Mouse (Mus musculus) adrenal gland, postnatal 4 days (tissue): ENCODE results near the gene Thrb. TPM values are rescaled to one million over a fixed set of nuclear protein-coding genes. Genes with fewer than 3 reads are reported as not detected.

ENCODE experiments used
- DNase-seq, 2 experiments: peaks; one replicate each; pipeline ENCODE4 v3.0.0; 2021 to 2022; ENCODE audit warnings: low spot score in 2 of 2, mixed read lengths in 2 of 2
- total RNA-seq, 2 experiments: library from RNA; stranded (reverse); gene quantifications; 2 replicates each; pipeline ENCODE4 v1.2.3; 2021

Thrb gene
- total RNA-seq, 2 experiments from 2014 or later, result 43.1 to 46.0 TPM

- no peak for DNase-seq
These were observed 40.2 kb downstream of the Thrb start for GRCm38 (mm10) chr14:17700228-17700627.

- DNase-seq, result no peak
These were observed 53.3 kb downstream of the Thrb start for GRCm38 (mm10) chr14:17713297-17713904.

GRCm38 (mm10) chr14:17719494-17719893 lies 59.4 kb downstream of the Thrb start:
- DNase-seq, result no peak

- no peak for DNase-seq
These were observed 62.9 kb downstream of the Thrb start for GRCm38 (mm10) chr14:17722824-17723445.

DNA sequence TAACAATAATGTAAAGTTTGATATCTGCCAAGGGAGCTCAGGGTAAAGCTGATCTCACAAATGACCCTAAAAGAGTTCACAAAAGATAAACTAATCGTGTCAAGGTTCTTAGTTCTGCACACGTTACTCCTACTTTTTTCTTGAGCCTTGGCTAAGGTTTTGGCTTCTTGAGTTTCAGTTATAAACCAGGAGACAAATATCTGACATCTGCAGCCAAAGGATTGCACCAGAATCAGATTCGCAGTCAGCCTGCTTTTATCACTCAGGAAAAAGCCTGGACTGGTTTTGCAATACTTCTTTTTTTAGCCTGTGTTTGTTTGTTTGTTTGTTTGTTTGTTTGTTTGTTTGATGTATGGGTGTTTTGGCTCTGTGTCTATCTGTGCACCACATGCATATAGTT lies 64.5 kb downstream of the Thrb start:
- no peak for DNase-seq

DNA sequence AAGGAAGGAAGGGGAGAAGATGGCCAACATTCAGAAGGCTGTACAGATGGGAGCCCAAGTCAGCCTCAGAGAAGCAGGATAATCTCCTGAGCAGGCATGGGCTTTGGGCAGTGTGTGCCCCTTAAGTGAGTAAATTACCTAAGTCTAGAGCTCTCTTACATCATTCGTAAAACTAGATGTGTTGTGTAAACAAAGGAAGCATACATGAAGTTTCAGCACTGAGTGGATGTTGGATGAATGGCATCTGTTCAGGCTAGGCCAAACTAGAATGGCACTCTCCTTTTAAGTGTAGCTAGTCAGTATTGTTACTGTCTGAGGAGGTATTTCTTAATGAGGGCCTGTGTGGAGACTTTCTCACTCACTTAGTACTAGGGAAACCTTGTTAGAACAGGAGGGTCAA lies 66.8 kb downstream of the Thrb start:
- DNase-seq, result no peak

DNA sequence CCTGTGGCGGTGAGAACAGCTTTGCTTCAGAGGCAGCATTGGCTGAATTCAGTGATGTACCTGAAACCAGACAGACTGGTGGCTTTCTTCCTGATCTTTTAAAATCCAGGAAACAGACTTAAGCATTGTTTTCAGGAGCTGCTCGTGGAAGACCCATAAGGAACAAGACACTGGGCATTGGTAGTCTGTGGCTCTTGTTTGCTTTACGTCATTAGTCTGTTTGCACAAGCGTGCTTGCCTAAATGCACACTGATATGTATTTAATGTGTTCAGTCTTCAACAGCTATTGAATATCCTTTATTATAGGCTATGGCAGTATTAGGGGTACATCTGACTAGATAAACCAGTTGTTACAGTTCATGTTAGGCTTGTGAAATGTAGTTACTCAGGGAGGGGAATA lies 67.8 kb downstream of the Thrb start:
- no peak for DNase-seq

DNA sequence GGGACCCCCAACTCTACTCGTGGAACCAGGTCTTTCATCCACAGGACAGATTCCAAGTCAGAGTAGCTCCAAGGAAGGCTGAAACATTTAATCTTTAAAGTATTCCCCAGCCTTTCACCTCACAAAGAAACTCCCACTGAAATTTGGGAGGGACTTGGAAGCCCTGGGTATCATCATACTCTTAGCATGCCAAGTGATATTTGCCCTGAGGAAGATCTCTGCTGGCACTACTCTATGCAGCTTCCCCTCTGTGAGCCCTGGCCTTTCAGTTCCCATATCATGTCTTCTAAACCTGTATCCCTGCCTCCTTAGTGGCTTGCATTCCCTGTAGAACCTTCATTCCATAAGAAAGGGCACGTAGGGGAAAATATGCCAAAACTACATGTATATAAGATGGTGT lies 68.8 kb downstream of the Thrb start:
- no peak for DNase-seq

GRCm38 (mm10) chr14:17731020-17731419 lies 71.0 kb downstream of the Thrb start:
- DNase-seq, result no peak

- DNase-seq, result no peak
These were observed 73.2 kb downstream of the Thrb start for GRCm38 (mm10) chr14:17733077-17733778.

GRCm38 (mm10) chr14:17733779-17734137 lies 73.7 kb downstream of the Thrb start:
- no peak for DNase-seq

DNA sequence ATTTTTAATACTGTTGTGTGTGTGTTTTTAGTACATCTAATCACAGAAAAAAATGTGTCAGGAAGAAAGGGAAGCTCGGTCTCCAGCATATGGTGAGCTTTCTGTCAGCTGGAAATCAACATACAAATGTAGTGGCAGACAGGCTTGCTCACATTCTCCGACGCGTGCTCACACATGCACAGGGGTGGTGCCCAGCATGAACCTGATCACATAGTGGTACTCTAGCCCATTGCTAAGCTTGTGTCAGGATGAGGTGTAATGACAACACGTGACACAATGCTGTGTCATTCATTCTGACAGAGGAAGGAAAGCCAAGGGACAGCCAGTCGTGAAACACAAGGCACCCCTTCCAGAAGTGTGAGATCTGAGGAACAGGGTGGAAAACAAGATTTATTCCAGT lies 75.4 kb downstream of the Thrb start:
- no peak for DNase-seq

DNA sequence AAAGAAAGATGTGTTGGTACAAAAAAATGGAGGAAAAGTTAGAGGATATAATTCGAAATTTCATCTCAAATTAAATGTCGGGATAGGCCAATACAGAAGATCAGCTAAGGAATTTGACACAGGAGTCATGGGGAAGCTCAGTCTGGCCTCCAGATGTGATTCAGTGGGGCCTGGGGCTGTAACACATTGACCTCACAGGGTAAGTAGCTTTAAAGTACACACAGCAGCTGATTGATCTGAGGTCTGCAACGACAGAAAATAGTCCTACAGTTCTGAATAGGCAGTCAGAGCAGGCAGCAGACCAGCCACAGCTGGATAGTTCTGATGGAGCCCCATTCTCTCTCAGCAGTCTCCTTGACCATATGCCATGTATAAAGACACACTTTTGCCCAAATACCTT lies 80.8 kb downstream of the Thrb start:
- DNase-seq, result no peak

DNA sequence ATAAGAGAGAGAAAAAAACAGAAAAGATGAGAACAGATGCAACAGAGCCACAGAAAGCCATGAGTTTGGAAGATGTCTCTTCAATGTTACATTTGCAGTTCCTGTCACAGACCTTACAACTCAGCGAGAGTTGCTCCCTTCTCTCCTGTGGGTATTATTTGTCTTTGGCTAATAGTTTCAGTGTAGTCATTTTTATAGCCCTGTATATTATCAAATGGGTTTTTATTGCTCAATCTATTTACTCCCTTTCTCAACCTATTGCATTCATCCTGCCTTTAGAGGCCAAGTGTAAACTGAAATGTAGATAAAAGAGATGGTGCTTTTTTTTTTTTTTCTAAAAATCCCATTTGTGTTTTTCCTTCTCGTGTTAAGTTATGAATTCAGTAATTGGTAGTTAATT lies 82.2 kb downstream of the Thrb start:
- no peak for DNase-seq

DNA sequence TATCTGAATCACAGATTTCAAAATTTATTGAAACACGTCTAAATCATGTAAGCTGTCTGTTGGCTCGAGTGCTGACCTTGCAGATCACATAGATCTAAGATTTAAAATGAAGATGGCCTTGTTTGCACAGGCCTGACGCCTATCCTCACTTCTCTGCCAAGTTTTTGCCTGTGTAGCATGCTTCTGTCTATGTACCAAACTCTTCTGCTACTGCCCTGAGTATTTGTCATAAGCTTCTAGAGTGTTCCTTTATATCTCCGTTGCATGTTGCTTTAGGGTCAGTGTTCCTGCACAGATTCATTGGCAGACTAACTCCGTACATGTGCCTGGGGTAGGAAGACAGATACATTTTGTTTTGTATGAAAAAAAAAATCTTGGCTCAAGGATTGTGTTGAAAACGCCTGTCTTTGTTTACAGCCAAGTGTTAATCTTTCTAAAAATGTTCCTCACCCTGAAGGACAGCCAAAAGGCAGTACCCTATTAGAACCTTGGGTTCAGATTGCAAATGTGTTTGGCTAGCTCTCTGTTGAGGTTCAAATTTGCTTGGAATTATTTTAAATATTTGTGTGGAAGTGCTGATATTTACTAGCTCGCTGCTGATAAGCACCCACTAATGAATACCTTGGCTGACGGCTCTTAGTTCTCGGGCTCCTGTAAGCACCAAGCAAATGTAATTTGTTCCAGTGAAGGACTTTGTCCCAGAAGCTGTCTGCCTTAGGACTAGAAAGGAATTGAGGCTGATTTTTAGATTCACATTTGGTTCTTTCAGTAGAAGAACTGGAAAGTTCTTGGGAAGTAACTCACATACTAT lies 83.0 kb downstream of the Thrb start:
- DNase-seq, result no peak

DNA sequence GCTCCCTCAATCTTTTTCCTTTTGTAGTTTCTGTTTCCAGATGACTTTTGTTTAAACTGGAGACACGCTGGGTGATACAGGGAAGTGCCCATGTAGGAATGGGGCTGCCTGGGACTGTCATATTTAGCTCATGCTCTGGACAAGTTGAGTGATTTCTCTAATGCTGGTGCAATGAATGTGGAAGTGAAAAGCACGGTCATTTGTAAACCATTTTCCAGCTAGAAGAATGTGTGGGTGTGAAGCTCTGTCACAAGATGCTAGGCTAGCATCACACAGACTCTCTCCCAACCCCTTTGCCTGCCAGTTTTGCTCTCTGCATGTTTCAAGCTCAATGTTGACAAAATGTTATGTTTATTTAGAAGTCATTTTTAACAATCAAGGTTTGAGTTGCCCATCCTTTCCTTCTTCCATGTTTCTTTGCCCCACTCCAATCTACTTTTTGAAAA lies 83.7 kb downstream of the Thrb start:
- DNase-seq, result no peak

DNA sequence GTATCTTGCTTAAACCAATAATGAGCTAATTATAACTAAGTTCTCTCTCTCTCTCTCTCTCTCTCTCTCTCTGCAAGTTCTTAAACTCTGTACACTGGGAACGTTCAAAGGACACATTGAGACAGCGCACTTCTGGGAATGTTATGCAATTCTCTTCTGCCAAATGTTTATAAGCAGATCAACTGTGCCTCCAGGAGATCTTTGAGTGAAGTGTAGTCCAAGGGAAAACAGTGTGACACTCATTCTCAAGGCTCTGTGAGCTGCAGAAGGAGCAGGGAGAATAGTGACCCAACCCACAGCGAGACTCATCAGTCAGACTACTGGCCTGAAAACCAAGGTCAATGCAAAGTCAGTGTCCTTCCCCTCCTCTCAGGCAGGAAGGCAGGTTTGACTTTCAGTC lies 87.9 kb downstream of the Thrb start:
- DNase-seq, result no peak

GRCm38 (mm10) chr14:17748945-17749344 lies 88.9 kb downstream of the Thrb start:
- DNase-seq, result no peak

- DNase-seq, result no peak
These were observed 91.8 kb downstream of the Thrb start for GRCm38 (mm10) chr14:17751911-17752310.

DNA sequence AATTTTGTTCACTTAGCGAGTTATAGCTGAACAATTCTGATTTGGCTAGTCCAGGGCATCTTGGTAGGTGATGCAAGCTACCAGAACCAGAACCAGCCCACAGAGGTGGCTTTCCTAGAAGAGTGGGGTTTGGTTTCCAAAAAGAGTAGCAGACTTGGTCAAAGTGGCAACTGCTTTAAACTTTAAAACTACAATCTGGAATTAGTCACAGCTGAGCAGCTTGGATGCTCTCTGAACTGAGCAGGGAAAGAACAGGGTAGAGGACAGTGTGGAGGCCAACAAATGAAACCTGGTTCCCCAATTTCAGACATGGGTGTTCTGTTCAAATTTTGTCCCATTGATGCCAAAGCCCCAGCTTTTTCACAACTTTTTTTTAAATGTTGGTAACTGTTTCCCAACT lies 93.4 kb downstream of the Thrb start:
- no peak for DNase-seq

- no peak for DNase-seq
These were observed 96.7 kb downstream of the Thrb start for GRCm38 (mm10) chr14:17756732-17757131.

DNA sequence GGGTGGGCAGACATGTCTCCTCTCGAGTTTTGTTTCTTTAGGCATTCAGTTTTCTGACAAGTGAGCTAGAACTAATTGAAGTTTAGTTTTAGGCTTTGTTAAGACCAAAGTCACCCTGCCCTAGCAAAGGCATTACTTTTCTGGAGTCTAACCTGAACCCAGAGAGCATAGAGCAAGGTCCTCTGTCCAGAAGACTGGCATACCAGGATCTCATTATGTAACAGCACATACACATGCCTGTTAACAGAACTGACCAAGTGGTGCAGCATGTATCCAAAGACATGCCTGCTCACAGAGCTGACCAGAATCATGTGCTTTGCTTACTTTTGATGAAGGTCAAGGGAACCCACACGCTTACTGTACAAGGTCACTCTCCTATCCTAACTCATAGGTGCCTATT lies 107.9 kb downstream of the Thrb start:
- no peak for DNase-seq
